Mouse (Mus musculus) ovary, adult 10 weeks (tissue): ENCODE data around the gene Mapre3. TPM values are rescaled to one million over a fixed set of nuclear protein-coding genes. Genes with fewer than 3 reads are reported as not detected.

ENCODE experiments used
- polyA plus RNA-seq: library from polyadenylated mRNA; stranded (reverse); fragments of 350-450 nt; fragmentation: Illumina TruSeq; extraction: RNeasy Lipid Tissue Mini Kit (QIAGEN cat#74804); gene quantifications from one replicate; pipeline ENCODE4 v1.2.3, GENCODE M21; 2014

Mapre3 gene
- 8.6 TPM for polyA plus RNA-seq

GRCm38 (mm10) chr5:30814424-30815119, at the start of gene Mapre3:
Mapre3 (plus strand) TSS chr5:30814641.

GRCm38 (mm10) chr5:30867712-30868111, 53.3 kb downstream of the Mapre3 start, which contains the start of gene Tmem214:
Tmem214 (plus strand) TSS chr5:30868012.

GRCm38 (mm10) chr5:30888337-30889087, 74.1 kb downstream of the Mapre3 start, which contains the start of gene Agbl5:
Agbl5 (plus strand) TSS chr5:30888694.

GRCm38 (mm10) chr5:30907413-30908059, 93.1 kb downstream of the Mapre3 start, which contains the start of gene Ost4:
Ost4 (minus strand) TSS chr5:30907788.

GRCm38 (mm10) chr5:30913060-30913841, 98.8 kb downstream of the Mapre3 start, which contains the start of gene Emilin1:
Emilin1 (plus strand) TSS chr5:30913402.

Other genes with a start within 250 kb of the Mapre3 start
- 6.8 TPM for gene Kcnk3, start 226.5 kb upstream of the Mapre3 start, polyA plus RNA-seq
- gene Slc35f6, start 166.7 kb upstream of the Mapre3 start, polyA plus RNA-seq, result 8.7 TPM
- 22.9 TPM for gene Cenpa, start 147.9 kb upstream of the Mapre3 start, polyA plus RNA-seq
- gene Dpysl5, start 103.1 kb upstream of the Mapre3 start, polyA plus RNA-seq, result 5.2 TPM
- 29.0 TPM for gene Tmem214, start 53.4 kb downstream of the Mapre3 start, polyA plus RNA-seq
- 4.3 TPM for gene Agbl5, start 74.1 kb downstream of the Mapre3 start, polyA plus RNA-seq
- gene Ost4, start 93.1 kb downstream of the Mapre3 start, polyA plus RNA-seq, result 209 TPM
- gene Emilin1, start 98.8 kb downstream of the Mapre3 start, polyA plus RNA-seq, result not detected
- gene Khk, start 106.8 kb downstream of the Mapre3 start, polyA plus RNA-seq, result not detected
- not detected for gene Cgref1, start 130.9 kb downstream of the Mapre3 start, polyA plus RNA-seq
- 11.1 TPM for gene Preb, start 145.7 kb downstream of the Mapre3 start, polyA plus RNA-seq
- gene Tcf23, start 154.0 kb downstream of the Mapre3 start, polyA plus RNA-seq, result 4.5 TPM
- gene Atraid, start 233.7 kb downstream of the Mapre3 start, polyA plus RNA-seq, result 77.8 TPM
- 1.9 TPM for gene Slc5a6, start 234.3 kb downstream of the Mapre3 start, polyA plus RNA-seq
- gene Cad, start 240.1 kb downstream of the Mapre3 start, polyA plus RNA-seq, result 1.7 TPM